Mouse (Mus musculus) heart, postnatal 36 days (tissue): Measurements from ENCODE around the gene Pip4k2b. TPM values are rescaled to one million over a fixed set of nuclear protein-coding genes. Genes with fewer than 3 reads are reported as not detected.
A peak's percentile ranks its signal among the peaks of the same experiment; 100 is the strongest.
"Not testable (repeated sequence)": the region's sequence is repeated elsewhere in the genome, so short reads cannot be mapped to it uniquely, and the experiment has no call there.

Source experiments
- DNase-seq, 2 experiments: peaks; one replicate each; pipeline ENCODE4 v3.0.0; 2021 to 2022
- intact Hi-C: fragments of 180-260 bp; cut with DNase I; formaldehyde crosslinking; loops from one replicate; pipeline ENCODE4 v1.15.1; 2025
- total RNA-seq, 2 experiments: library from RNA; stranded (reverse); gene quantifications; 2 replicates each; pipeline ENCODE4 v1.2.3; 2021

Gene Pip4k2b
- total RNA-seq, 2 experiments from 2014 or later: 20.6 to 21.7 TPM

GRCm38 (mm10) chr11:97758942-97759341 lies 14.4 kb upstream of the Pip4k2b start:
- intact Hi-C loops: no loop called here
- DNase-seq: no peak

DNA sequence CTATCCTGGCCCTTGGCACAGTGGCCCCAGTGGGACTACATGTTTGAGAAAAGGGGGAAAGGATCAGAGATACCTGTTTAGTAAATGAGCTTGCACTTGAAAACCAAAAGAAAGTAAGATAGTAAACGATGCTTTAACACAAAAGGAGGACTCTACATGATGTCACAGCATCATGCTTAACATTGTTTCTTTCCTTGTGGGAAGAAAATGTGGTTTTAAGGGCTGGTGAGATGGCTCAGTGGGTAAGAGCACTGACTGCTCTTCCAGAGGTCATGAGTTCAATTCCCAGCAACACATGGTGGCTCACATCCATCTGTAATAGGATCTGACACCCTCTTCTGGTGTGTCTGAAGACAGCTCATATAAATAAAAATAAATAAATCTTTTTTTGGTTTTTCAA lies 13.6 kb upstream of the Pip4k2b start:
- DNase-seq: no peak
- intact Hi-C loops: no loop called here

GRCm38 (mm10) chr11:97753277-97753676 lies 8.8 kb upstream of the Pip4k2b start:
- intact Hi-C loops: no loop called here
- no peak for DNase-seq

- intact Hi-C loops: no loop called here
Observed at GRCm38 (mm10) chr11:97748496-97748895, 4.0 kb upstream of the Pip4k2b start.

DNA sequence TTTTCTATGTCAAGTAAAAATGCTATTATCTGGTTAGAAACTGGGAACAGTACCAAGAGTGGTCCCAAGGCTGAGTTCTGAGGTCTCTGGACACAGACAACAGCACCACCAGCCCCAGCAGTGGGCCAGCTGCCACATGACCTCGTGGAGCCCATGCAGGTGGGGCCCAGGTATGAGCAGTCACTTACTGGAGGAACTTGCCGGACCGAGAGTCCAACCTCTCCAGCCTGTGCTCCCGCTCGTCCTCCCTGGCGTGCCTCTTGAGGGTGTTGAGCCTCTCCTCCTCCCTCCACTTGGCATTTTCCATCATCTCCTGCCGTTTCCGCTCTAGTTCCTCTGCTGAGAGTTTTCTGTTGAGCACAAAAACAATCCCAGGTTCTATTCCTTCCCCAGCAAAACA lies 3.3 kb upstream of the Pip4k2b start:
- no peak for DNase-seq
- intact Hi-C loops: no loop called here

More at GRCm38 (mm10) chr11:97748496-97748895, 4.0 kb upstream of the Pip4k2b start:
- no peak for DNase-seq

GRCm38 (mm10) chr11:97745331-97745721 lies 822 bp upstream of the Pip4k2b start:
- intact Hi-C loops: no loop called here
- no peak for DNase-seq

DNA sequence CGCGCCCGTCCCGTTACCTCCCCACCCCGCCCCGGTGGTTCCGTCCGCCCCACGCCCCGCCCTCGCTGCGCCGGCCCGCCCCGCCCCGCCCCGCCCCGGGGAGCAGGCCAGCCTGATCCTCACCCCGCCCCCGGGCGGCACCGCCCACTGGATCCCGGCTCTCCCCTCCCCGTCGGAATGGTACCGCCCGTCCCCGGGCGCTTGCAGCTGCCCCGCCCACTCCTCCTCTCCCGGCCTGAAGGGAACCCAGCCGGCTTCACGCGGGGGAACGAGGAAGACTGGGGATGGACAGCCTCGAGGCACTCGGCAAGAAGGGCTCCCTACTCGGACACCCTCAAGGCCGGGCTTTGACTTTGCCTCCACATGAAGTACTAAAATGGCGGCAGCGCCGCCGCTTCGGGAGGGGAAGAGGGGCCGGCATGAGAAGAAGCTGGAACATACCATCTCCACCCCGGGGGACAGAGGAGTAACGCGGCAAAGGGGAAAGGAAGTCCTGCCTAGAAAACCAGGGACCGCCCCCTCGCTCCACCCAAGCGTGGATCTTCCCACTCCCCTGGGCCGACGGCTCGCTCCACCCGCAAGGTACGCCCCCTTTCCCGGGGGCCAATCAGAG lies 320 bp upstream of the Pip4k2b start:
- intact Hi-C loops: loop anchor here (5.0 kb wide), 1 partner anchor 98 kb away; no protein-coding TSS in a partner anchor
- peak; percentile 97 to 100 for DNase-seq

- intact Hi-C loops: loop anchor here (2.0 to 5.0 kb wide), 2 partner anchors 37 to 96 kb away; no protein-coding TSS in a partner anchor
- DNase-seq: no peak
Observed at GRCm38 (mm10) chr11:97743423-97743822, 1.1 kb downstream of the Pip4k2b start.

GRCm38 (mm10) chr11:97742591-97742990 lies 1.9 kb downstream of the Pip4k2b start:
- DNase-seq: no peak
- intact Hi-C loops: loop anchor here (2.0 to 5.0 kb wide), 2 partner anchors 36 to 95 kb away; no protein-coding TSS in a partner anchor

- DNase-seq: no peak
- intact Hi-C loops: loop anchor here (2.0 to 5.0 kb wide), 2 partner anchors 35 to 95 kb away; no protein-coding TSS in a partner anchor
Observed at GRCm38 (mm10) chr11:97742157-97742556, 2.3 kb downstream of the Pip4k2b start.

DNA sequence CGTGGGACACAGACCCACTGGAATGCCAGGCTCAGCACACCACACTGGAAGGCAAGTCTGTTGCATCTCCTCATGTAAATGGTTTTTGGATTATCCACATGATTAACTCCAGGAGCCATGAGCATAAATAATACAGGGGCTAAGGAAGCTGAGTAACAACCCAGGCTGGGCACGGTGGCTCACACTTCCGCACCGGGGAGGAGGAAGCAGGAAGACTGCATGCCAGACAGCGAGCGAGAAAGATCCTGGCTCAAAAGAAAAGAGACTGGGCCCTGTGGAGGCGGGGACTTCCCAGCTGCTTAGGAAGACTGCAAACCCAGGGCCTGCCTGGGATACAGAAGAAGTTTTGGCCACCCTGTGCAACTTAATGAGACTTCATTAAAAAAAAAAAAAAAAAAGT lies 4.3 kb downstream of the Pip4k2b start:
- DNase-seq: peak in 1 of 2 experiments; percentile 28
- intact Hi-C loops: loop anchor here (5.0 kb wide), 1 partner anchor 93 kb away; no protein-coding TSS in a partner anchor

- intact Hi-C loops: no loop called here
- no peak for DNase-seq
Observed at GRCm38 (mm10) chr11:97739155-97739554, 5.3 kb downstream of the Pip4k2b start.

DNA sequence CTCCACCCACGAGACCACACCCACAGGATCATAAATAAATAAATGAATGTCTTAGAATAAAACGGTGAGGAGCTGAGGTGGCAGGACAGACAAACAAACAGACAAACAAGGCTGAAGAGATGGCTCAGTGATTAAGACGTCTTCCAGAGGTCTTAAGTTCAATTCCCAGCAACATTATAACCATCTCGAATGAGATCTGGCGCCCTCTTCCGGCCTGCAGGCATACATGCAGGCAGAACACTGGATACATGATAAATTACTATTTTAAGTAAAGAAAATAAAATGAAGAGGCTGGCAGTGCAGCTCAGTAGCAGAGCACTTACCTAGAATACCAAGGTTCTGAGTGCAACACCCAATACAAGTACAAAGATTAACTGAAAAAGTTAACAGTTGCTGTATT lies 5.8 kb downstream of the Pip4k2b start:
- intact Hi-C loops: no loop called here
- DNase-seq: no peak

DNA sequence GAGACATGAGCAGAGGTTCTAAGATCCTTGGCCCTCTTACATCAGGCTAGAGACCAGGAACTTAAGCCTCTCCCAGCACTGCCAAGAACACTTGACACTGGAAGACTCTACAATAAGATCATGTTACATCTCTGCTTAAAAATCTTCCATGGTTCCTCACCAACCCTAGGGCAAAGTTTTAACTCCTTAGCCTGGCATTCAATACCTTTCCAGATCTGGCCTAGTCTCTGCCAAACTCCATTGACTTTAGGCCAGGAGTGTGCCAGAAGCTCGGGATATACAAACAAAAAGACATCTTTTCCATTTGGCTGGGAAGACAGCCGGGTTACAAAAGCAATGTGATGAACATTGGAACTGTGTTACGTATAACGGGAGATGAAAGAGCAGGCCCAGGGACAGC lies 6.9 kb downstream of the Pip4k2b start:
- intact Hi-C loops: no loop called here
- DNase-seq: no peak

- intact Hi-C loops: no loop called here
- no peak for DNase-seq
Observed at GRCm38 (mm10) chr11:97736645-97737044, 7.9 kb downstream of the Pip4k2b start.

- intact Hi-C loops, DNase-seq: not testable (repeated sequence)
Observed at GRCm38 (mm10) chr11:97734810-97735209, 9.7 kb downstream of the Pip4k2b start.

GRCm38 (mm10) chr11:97733689-97734088 lies 10.8 kb downstream of the Pip4k2b start:
- no peak for DNase-seq
- intact Hi-C loops: no loop called here

DNA sequence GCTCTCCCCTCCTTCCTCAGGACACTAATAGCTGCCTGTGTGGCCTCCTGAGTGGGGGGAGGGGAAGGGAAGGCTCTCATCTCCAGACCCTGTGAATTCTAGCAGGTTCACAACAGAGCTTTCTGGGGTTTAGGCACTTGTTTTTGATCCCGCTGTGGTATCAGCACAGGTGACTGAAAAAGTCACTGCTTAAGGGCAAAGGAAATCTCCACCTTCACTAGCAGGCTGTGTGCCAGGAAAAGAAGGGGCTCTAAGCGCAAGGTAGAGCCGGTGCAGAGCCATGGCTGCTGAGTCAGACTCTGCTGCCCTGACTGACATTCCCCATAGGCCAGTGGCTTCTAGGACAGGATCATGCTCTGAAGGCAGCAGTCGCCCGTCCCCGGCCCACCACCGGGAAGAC lies 15.8 kb downstream of the Pip4k2b start:
- intact Hi-C loops: no loop called here
- no peak for DNase-seq

DNA sequence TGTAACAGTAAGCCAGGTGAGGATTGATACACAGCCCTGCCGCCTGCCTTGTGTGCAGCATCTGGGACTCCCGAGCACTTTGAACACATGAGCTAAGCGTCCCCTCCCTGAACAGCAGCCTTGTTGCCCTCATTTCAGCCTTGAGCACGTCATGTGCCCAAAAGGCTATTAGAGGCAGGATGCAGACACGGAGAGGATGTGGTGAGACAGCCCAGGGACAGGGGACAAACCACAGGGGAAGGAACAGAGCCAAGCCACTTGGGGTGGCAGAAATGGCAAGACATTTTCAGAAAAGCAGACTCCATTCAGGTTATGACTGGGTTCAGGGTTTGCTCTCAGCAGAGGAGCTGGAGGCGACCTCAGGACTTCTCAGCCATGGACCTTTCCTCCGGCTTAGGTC lies 16.2 kb downstream of the Pip4k2b start:
- no peak for DNase-seq
- intact Hi-C loops: no loop called here

DNA sequence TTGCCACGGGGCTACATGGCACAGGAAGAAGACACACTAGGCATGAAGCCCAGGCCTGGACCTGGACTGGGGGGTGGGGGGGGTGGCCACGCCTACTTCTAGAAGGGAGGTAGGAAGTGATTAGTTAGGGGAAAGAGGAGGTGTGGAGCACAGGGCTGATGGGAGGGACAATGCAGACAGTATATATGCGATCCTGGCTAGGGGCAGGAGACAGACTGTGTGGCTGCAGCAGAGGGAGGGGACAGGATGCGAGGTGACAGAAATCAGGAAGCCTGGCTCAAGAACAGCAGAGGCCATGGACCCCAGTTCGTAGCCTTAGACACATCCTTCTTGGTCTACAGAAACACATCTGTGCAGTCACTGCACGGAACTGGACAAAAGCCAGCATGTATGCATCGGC lies 20.8 kb downstream of the Pip4k2b start:
- DNase-seq: no peak
- intact Hi-C loops: no loop called here

DNA sequence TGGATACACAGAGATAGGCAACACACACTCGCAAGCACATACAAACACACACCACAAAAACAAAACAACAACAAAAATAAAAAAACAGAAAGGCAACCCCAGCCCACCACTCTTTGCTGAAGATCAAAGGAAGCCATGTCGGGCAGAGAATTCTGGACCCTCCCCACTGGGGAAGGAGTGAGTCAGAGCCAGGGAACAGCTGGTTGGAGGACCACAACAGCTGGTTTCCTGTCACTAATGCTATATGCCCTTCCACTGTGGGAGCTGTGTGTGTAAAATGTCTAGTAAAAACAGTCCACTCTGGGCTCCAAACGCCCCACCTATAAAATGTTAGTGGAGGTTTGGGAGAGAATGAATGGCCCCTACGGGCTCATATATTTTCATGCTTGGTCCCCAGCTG lies 23.2 kb downstream of the Pip4k2b start:
- DNase-seq: no peak
- intact Hi-C loops: no loop called here

- intact Hi-C loops: no loop called here
- DNase-seq: no peak
Observed at GRCm38 (mm10) chr11:97719041-97719440, 25.5 kb downstream of the Pip4k2b start.
